Mouse (Mus musculus): ENCODE data around the gene Itgb2.

DNA sequence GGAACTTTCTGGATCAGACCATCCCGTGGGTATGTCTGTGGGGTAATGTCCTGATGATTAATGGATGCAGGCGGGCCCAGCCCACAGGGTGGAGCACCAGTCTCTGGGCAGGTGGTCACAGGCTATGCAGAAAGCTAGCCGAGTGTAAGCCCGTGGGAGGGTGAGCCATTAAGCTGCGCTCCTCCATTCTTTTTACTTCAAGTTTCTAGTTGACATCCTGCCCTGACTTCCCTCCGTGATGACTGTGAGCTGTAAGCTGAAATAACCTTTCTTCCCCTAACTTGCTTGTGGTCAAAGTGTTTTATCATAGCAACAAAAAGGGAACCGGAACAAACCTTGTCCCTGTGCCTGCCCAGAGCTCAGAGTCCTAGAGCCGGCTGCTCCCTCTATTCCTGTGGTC lies 6.7 kb downstream of the Itgb2 start:
- TF ChIP-seq CTCF (conservative IDR thresholded peaks at IDR 0.05; ENCODE audit: insufficient read depth, insufficient read length, low read depth, low read length) (no peak), POLR2A (IDR thresholded peaks at IDR 0.05; ENCODE audit: low read depth, low read length) (no peak)
